10 mouse cellular contexts compared by ENCODE assay signal in genomic region chrX:82310764-82311492, GRCm38 (mm10).
A peak's percentile ranks its signal among the peaks of the same experiment; 100 is the strongest.
DNase-seq lines count a peak whose midpoint lies in the region; ATAC-seq lines count a peak whose summit lies in the region.
"Had no signal": no experiment of that assay in that cellular context is flagged by ENCODE, and none has a peak within 500 bp of the region (broad histone marks: within the 10 kb centered on the region; RNA-seq: fewer than 3 reads in every experiment).

No protein-coding gene starts in this region.

- intact Hi-C loops in heart, postnatal 36 days (cut with DNase I): no loop called here

- H3K9ac ChIP-seq in heart, embryonic 12.5 days: no peak overlapping the region
- no peak overlapping the region for H3K9ac ChIP-seq in intestine, embryonic 16.5 days (ENCODE audit: low read depth, low read length)
- H3K9ac ChIP-seq in neural tube, embryonic 14.5 days (replicated peaks; ENCODE audit: low read depth, low read length): no peak overlapping the region

- H3K27me3 ChIP-seq in heart, embryonic 12.5 days (replicated peaks): no peaks in the 10 kb centered on the region
- no peaks in the 10 kb centered on the region for H3K27me3 ChIP-seq in embryonic facial prominence, embryonic 10.5 days (replicated peaks; ENCODE audit: low read depth, poor library complexity, severe bottlenecking)
- H3K27me3 ChIP-seq in intestine, embryonic 16.5 days (replicated peaks; ENCODE audit: control insufficient read depth, insufficient read depth, low read length): no peaks in the 10 kb centered on the region
- H3K27me3 ChIP-seq in neural tube, embryonic 14.5 days (ENCODE audit: control insufficient read depth, insufficient read depth, low read length): no peaks in the 10 kb centered on the region
- H3K27me3 ChIP-seq: CH12.LX had no signal

- H3K27ac ChIP-seq in heart, embryonic 12.5 days (ENCODE audit: poor library complexity, severe bottlenecking): no peak overlapping the region
- no peak overlapping the region for H3K27ac ChIP-seq in embryonic facial prominence, embryonic 10.5 days (replicated peaks)
- H3K27ac ChIP-seq in intestine, embryonic 16.5 days (ENCODE audit: low read length): no peak overlapping the region
- no peak overlapping the region for H3K27ac ChIP-seq in neural tube, embryonic 14.5 days (ENCODE audit: low read depth, low read length)
- H3K27ac ChIP-seq: macrophage had no signal

- 19% methylated on average over 18 of the region's 18 CpGs for WGBS in heart, embryonic 12.5 days
- WGBS in embryonic facial prominence, embryonic 10.5 days: 25% methylated on average over 18 of the region's 18 CpGs
- WGBS in intestine, embryonic 16.5 days: 19% methylated on average over 18 of the region's 18 CpGs
- WGBS in neural tube, embryonic 14.5 days: 18% methylated on average over 18 of the region's 18 CpGs

- no peak for DNase-seq in heart, postnatal 36 days
- DNase-seq in embryonic facial prominence, embryonic 10.5 days (ENCODE audit: low spot score): peak; percentile 7
- DNase-seq in thymus, postnatal 36 days: no peak
- DNase-seq in c-Kit-positive CD71-positive TER-119-positive erythroid progenitor cells, embryonic 14.5 days (ENCODE audit: low spot score): no peak

- H3K4me3 ChIP-seq in heart, embryonic 12.5 days: peak overlapping the region; percentile 32
- H3K4me3 ChIP-seq in embryonic facial prominence, embryonic 10.5 days: peak overlapping the region; percentile 43
- H3K4me3 ChIP-seq in intestine, embryonic 16.5 days (ENCODE audit: low read length): peak overlapping the region; percentile 25; the same call in 1 of the 2 replicates
- peak overlapping the region; percentile 20; the same call in 1 of the 2 replicates for H3K4me3 ChIP-seq in neural tube, embryonic 14.5 days (ENCODE audit: low read depth, low read length)

- H3K4me1 ChIP-seq in heart, embryonic 12.5 days (replicated peaks): no peaks in the 10 kb centered on the region
- no peaks in the 10 kb centered on the region for H3K4me1 ChIP-seq in embryonic facial prominence, embryonic 10.5 days
- no peaks in the 10 kb centered on the region for H3K4me1 ChIP-seq in intestine, embryonic 16.5 days (ENCODE audit: control insufficient read depth, insufficient read depth, low read length)
- H3K4me1 ChIP-seq in neural tube, embryonic 14.5 days (ENCODE audit: control insufficient read depth, insufficient read depth, low read length): no peaks in the 10 kb centered on the region

- no peaks in the 10 kb centered on the region for H3K9me3 ChIP-seq in heart, embryonic 12.5 days (replicated peaks)
- no peaks in the 10 kb centered on the region for H3K9me3 ChIP-seq in embryonic facial prominence, embryonic 10.5 days
- no peaks in the 10 kb centered on the region for H3K9me3 ChIP-seq in intestine, embryonic 16.5 days (ENCODE audit: control insufficient read depth, low read length)
- H3K9me3 ChIP-seq in neural tube, embryonic 14.5 days (ENCODE audit: control insufficient read depth, low read length): no peaks in the 10 kb centered on the region

- H3K36me3 ChIP-seq in heart, embryonic 12.5 days: no peaks in the 10 kb centered on the region
- no peaks in the 10 kb centered on the region for H3K36me3 ChIP-seq in embryonic facial prominence, embryonic 10.5 days (replicated peaks)
- H3K36me3 ChIP-seq in intestine, embryonic 16.5 days (ENCODE audit: control insufficient read depth, insufficient read depth, low read length): no peaks in the 10 kb centered on the region
- no peaks in the 10 kb centered on the region for H3K36me3 ChIP-seq in neural tube, embryonic 14.5 days (ENCODE audit: control insufficient read depth, insufficient read depth, low read length)

- ATAC-seq in heart, embryonic 12.5 days (ENCODE audit: insufficient number of reproducible peaks, low FRiP score): no peak
- no peak for ATAC-seq in intestine, embryonic 16.5 days
- no peak for ATAC-seq in neural tube, embryonic 14.5 days (ENCODE audit: low read depth)
- no peak for ATAC-seq in erythroid progenitor cell, adult 5-6 weeks (replicated peaks; ENCODE audit: low FRiP score, poor library complexity, severe bottlenecking)

- peak overlapping the region; percentile 58 for H3K4me2 ChIP-seq in heart, embryonic 12.5 days
- H3K4me2 ChIP-seq in intestine, embryonic 16.5 days (ENCODE audit: low read depth, low read length): peak overlapping the region; percentile 33
- peak overlapping the region; percentile 37 for H3K4me2 ChIP-seq in neural tube, embryonic 14.5 days (ENCODE audit: low read depth, low read length)
